Mouse (Mus musculus) heart, postnatal 0 days (tissue): ENCODE data around the gene Rhbg.

Experiments
- CTCF ChIP-seq: IDR thresholded peaks from 2 replicates; pipeline ENCODE4 v1.5.1; 2016; ENCODE audit warnings: antibody characterized with exemption, control low read depth, low read depth
- EP300 ChIP-seq: IDR thresholded peaks from 2 replicates; pipeline ENCODE4 v1.6.1; 2016; ENCODE audit warnings: antibody characterized with exemption, low read depth

DNA sequence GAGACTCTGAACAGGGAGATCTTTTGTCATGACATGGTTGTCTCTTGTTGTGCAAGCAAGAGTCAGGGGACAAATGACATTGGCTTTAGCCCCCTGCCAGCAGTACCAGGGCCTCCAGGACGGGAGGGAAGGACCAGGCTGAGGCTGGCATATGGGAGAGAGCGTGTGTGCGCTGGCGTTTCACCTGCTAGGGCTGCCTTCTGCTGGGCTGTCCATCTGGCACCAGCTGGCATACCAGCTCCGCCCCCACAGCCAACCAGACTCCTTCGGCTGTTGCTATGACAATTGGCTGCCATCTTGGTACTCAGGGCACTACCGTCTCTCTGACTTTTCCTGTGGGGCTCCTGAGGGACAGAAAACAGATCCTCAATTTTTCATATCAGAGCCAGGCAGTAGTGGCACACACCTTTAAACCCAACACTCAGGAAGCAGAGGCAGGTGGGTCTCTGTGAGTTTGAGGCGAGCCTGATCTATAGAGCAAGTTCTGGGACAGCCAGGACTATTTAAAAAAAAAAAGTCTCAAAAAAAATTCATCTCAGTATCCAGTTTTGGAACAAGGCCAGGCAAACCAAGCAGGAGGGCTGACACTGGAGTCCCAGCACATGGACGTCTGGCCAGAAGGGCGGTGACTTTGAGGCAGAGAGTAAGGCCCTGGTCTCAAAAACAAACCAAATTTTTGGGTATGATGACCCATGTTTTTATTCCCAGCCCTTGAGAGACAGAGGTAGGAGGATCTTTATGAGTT, 28.2 kb downstream of the Rhbg start:
- no peak for TF ChIP-seq CTCF
- TF ChIP-seq EP300, result no peak
